Mouse (Mus musculus) hindlimb bud, embryonic 11.5 days (tissue): ENCODE results near the gene Hoxa5.

Experiments
- DNase-seq: peaks from one replicate; pipeline ENCODE4 v3.0.0-alpha.2; 2012; ENCODE audit warnings: low read depth, low spot score; ENCODE audit errors: extremely low spot score

Gene Hoxa5

DNA sequence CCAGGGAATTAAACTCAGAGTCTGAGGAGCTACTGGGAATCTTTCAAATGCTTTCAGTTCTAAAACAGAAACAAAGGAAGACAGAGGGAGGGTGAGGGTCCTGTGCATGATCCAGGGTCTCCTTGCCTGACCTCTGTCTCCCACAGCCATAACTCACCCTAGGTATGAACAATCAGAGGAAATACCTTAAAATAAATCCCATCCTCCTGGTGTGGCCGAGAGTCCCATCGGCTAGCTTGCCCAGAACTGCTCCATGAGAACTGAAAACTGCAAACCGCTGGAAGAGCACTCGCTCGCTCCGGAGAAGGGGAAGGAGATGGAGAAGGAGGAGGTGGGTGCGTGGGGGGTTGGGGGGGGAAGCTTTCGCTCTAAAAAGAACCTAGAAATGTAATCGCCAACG is 24.7 kb downstream of the Hoxa5 start:
- DNase-seq: no peak

DNA sequence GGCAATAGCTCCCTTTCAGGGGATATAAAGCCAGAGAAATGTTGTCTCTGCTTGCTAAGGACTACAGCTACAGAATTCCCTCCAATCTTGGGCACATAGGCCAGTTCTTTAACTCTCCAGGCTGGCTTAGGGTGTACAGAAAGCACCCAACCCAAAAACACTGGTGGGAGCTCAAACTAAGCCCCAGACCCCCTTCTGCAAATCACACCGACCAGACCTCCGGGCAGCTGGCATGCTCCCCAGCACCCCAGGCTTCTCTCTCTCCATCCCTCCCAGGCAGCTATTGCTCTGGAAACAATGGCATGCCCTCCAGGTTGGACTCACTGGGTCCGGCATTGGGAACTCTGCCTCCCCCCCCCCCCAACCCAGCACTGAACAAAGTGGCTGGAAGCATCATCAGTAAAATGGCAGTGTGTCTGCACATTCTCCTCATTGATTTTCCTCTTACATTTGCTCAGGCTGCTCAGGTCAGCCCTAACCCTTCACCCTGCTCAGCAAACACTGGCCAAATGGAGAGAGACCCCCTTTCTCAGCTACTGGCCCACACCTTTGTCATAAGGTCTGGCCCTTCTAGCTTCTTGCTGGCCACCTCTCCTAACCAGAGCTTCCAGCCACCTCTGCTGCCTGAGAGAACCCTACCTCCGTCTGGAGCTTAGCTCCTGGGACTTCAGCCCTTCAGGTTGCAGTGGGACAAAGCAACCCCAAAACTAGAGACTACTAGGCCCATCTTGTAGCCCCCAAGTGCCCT is 25.3 kb downstream of the Hoxa5 start:
- DNase-seq: no peak

DNA sequence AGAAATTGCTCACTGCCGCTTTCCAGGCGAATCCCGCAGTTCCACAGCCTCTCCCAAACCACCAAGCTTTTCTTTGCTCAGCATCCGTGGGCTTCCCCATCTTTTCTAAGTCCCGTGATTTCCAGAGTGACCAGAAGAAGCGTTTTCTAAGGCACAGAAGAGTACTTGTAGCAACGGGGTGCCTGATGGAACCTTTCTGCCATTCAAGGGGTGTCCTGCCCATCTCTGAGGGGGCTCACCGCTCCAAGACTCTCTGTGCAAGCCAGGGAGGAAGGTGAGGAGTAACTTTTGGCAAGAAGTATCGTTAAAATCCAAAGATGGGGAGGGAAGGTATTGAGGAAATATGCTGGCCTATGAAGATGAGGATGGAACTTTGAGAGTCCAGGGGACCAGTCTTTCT is 26.6 kb downstream of the Hoxa5 start:
- no peak for DNase-seq

DNA sequence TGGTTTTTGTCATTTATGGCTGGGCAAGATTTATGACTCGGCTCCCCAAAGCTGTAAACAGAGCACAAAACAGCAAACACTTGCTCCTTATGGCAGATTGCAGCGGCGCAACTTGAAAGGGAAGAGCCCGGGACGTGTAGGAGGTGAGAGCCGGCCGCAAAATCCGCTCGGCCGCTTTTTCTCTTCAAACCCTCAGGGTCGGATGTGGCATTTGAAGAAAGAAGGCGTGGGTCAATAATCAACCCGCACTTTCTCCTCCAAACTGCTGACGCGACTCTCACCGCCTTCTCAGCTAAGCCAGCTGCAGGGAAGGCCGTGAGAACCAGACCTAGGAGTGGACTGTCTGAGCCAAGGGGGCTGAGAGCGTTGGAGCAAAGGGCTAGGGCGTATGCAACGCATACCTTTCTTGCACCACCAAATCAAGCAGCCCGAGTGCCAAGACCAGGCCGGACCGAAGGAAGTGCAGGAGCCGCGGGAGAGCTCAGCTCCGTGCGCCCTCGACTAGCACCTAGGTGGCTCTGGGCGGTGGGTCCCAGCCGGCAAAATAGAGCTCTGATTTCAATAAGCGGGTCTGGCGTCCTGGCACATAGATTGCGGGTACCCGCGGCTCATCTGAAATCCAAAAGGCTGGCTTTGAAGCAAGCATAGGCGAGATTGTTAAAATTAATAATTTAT is 27.2 kb downstream of the Hoxa5 start, which contains the start of gene 5730596B20Rik:
Gene 5730596B20Rik, plus strand, starts transcription at position 438 of the 675 bp plus-strand sequence.
- no peak for DNase-seq

DNA sequence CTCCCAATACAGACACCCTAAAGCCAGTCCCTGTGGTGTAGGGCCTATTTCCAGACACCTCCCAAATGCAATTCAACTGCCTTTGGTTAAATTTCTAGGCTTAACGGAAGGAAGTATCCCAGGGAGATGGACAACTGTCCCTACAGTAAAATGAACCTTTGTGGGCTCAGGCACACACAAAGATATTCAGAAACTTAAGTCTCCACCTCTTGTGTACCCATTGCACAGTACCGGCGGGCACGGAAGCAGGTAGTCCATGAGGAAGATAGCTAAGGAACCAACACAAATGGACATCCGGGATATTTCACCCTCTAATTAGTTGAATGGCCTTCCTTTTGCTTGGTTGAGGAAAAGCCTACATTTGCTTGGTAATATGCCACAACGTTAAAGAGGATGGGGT is 28.0 kb downstream of the Hoxa5 start:
- no peak for DNase-seq

DNA sequence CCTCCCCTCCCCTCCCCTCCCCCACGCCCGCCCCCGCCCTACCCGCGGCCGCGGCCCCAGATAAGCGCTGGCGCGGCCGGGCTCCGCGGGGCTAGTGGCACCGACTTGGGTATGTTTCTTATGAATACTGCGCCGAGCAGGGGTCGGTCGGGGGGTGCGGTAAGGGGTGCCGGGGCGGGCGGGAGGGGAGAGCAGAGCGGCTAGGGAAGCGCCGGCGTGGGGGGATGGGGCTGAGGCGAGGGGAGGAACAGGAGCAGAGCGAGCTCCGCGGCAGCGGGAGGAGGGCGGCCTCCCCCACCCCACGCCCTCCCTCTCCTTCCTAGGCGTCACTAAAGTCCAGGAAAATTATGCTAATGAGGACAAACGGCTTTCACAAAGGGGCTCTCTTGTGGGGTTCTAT is 28.5 kb downstream of the Hoxa5 start:
- no peak for DNase-seq

DNA sequence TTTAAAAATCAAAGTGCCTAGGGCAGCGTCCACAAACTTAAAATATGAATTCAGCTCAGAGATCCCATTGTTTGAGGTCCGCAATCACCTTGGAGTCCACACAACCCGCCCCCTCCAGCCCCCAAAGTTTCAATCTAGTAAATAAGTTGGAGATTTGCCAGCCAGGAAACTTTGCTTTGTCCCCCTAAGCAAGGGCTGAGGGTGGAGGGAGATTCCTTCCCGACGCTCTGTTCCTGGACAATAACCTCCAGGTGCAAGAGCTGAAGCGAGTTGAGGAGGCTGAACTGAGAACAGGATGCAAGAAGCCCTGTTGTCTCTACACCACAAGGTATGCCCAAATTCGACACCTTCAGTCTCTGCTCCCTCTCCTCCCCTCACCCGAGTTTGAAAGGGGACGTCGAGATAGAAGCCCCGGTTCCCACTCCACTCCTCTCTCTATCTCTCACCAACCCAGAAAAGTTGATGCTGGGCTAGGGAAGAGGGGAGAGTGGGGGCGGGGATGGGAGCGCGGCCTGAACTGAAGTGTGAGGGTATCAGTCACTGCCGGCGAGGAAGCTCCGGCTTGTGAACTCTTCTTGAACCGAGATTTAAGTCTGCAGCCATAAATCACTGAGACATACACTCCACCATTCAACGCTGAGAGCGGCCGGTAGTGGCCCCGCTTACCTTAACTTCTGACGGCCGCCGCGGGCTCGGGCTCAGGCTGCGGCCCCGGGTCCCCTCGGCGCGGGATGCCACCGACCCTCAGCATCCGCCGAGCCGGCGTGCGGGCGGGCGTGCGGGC is 29.2 kb downstream of the Hoxa5 start:
- no peak for DNase-seq

DNA sequence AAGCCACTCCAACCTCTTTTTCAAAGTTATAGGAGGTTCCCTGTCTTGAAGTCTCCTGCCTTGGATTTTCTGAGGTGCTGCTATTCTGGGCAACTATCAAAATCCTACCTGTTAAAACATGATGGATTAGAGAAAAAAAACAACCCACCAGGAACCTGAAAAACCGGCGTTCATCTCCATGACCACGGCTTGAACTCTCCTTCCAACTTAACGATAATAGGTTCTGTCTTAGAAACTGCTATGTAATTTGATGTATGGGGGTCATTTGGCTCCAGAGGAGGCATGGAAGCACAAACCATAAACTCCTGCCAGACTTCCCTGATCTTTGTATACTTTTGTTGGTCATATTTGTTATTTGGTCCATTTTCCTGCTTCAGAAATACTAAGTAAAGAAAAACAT is 30.7 kb downstream of the Hoxa5 start:
- DNase-seq: no peak

DNA sequence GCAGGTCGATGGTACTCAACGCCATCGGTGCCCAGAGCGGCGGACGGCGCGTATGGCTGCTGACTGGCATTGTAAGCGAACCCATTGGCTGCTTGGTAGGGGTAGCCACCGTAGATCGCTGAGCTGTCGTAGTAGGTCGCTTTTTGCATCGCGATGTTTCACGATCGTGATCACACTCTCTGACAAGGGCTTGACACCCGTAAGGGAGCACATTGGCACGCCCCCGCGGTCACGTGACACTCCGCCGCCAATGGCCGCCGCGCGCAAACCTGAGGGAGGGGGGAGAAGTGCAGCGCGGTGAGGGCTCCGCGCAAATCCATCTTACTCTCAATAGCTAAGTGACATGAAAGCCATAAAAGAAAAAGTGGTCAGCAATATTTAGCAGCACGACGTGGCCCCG is 31.9 kb downstream of the Hoxa5 start:
- DNase-seq: no peak

DNA sequence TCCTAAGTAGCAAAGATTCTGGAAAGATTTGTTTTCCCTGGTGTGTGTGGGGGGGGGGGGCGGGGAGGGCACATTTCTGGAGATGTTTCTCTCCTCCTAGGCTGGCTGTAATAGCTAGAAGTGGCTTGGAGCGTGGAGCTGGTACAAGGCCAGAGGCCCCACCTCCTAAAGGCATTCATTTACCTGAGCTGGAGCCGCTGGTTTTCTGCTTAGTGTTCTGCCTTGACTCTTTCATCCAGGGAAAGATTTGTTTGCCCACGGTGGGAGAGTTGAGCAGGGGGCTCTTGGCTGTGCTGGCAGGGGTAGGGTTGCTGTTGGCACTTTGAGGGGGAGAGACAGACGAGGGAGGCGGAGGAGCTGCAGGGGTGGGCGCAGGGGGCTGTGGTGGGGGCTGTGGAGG is 32.4 kb downstream of the Hoxa5 start:
- DNase-seq: no peak

DNA sequence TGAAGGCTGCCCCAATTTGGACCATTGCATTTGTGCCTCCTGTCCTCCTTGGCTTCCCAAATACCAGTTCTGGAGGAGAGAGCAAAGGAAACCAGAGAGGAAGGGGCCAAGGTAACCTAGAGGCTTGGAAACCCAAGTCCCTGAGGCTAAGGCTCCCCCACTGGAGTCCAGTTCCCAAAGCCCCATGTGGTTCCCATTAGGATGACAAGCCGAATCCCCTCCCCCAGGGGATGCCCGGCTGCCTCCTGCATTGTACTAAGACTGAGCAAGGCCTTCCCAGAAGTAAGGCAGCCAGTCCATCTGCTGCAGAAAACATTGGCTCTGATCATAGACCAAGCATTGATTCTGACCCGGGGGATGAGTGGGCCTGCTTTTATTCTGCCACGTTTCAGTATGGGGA is 33.1 kb downstream of the Hoxa5 start:
- DNase-seq: no peak

DNA sequence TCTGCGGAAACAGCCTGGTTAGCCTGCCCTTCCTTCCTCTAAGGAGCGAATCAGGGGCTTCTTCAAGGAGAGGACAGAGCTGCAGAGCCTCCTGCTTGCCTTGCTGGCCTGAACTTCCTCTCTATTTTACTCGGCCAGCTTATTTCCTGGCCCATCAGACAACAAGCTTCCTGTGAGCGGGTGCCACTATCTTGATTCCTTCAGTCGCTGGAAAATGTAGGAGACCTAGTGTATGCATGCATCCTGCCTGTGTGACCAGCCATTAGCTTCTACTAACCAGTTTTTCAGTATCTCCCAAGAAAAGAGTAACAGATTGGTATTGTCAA is 33.5 kb downstream of the Hoxa5 start:
- no peak for DNase-seq

DNA sequence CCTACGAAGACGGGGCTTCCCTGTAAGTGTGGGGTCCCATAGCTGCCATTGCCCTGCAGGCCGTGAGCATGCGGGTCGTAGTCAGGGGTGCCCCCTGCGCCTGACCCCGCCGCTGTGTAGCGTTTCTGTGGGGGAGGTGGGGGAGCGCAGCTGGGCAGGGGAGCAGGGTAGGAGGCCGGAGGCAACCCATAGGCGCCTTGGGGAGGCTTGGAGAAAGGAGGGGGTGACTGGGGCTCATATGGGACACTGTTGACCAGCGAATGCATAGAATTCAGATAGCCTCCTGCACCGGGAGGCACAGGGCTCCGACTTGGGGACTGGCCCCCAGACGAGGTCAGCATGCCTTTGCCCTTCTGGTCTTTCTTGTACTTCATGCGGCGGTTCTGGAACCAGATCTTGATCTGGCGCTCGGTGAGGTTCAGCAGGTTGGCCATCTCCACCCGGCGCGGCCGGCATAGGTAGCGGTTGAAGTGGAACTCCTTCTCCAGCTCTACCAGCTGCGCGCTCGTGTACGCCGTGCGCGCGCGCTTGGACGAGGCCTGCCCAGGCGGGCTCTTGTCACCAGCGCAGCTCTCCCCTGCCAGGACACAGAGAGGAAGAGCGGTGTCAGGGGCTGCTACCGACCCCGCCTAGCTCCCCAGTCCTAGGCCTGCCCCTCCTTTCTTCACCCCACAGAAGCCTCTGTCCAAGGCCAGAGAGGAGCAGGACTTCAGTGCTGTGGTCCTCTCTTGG is 34.1 kb downstream of the Hoxa5 start:
- no peak for DNase-seq

DNA sequence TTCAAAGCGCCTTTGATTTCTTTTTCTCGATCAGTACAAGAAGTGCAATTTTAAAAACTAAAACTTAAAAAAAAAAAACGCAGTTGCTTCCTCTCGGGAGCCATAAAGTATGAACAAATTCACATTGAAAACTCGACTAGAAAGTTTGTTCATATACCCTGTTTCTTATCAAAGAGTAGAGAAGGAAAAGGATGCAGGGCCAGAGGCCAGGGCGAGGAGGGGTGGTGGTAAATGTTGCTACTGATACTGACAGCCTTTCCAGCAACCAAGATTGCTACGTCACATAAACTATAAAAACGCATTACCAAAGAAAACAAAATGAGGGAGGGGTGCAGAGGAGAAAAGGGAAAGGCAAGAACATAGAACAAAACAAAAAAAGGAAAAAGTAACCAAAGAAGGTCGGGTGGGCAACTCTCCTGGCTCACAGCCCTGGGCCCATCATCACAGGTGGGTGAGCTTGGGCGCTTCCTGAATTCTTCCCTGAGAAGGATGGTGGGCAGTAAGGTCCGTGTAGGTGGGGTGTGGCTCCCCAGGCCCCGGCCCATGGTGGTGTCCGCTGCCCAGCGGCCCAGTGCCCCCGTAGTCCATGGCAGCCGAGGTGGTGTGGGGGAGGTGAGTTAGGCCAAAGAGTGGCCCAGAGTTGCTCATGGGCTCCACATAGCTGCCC is 34.8 kb downstream of the Hoxa5 start:
- no peak for DNase-seq

DNA sequence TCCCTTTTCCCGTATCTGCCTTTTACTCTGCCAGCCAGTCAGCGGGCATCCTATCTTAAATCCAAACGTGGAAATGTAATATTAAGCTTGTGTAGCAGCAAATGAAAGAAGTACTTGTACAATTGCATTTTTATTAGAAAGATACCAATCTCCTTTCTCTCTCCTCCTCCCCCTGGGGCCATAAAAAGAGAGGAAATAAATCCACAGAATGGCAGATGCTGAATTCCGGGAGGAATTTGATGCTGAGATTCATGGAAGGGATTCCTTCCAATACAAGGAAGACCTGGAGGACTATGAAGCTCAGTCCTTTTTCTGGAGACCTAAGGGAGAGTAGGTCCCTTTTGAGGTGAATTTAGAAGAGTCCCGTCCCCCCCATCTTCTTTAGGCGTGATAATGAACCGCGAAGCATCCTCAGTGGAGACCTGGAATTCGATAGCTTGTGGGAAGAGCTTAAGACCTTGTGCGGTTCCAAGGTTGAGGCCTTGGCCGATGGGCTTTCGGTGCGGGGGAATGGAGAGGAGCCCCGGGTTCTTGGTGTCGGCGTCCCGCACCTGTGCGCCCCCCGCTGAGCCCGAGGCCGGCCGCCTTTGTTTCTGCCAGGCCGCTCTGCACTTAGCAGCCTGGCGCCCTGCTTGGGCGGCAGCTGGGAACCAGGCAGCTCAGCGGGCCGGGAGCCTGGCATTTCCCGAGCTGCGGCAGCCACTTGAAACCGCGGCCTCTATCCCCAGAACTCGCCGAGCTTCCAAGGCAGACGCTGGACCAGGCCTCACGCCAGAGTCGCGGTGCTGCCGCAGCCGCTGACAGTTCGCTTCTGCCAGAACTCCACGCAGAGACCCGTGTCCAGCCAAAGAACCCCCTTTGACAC is 36.0 kb downstream of the Hoxa5 start:
- DNase-seq: no peak

DNA sequence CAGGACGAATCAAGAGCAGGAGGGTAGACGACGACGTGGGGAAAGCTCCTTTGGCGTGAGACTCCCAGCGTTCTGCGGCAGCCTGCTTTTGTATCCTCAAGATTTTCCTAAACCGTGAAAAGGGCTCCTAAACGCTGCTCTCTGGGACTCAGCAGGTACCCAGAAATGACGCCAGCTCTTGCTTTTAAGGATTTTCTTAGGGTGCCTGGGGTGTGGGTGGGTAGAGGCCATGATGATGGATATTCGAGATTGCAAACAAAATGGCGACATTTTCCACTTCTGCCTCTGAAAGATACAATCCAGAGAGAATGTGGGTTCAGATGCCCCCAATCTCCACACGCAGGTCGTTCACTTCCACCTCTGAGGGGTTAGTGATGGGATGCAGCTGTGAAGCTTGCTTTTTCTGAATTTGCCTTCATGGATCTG is 36.6 kb downstream of the Hoxa5 start:
- no peak for DNase-seq

DNA sequence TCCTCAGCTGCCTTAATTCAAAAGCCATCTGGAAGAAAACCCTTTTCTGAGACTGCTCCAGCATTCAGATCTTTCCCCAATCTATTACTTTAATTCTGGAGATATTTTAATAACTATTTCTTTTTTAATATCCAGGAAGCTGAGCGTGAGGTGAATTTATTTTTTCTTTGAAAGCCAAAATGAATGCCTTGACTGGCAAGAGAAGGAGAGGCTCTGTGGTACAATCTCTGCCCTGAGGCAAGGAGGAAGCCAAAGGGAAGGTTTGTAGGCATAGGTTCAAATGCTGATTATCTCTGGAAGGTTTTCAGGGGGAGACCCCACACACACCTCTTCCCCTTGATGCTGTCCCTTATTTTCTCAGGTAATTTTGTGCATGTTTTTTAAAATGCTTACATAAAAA is 37.2 kb downstream of the Hoxa5 start:
- DNase-seq: no peak

DNA sequence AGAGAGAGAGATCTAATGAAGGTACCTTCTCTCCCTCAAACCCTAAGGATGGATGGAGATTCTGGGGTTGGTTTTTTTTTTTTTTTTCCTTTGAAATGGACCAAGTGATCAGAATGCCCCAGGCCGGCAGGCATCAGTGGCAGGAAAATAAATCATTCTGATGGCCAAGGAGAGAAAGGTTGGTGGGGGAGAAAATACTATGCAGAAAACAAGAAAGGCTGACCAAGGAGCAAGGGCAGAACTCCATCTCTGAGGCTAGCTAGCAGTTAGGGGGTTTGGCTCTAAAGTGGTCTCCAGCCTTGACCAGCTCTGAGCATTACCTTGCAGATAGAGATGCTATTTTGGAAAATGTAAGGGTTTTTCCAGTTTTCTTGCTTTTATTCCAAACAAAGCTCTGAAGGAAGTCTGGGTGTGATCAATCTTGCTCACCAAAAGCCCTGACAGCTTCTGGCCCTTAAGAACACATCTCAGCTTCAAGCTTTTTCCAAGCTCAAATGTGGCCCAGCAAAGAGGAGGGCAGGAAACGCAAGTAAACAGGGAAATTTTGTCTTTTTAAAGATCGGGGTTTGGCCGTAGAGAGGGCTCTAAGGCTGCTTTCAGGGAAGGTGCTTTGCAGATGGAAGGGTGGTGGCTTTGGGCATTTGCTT is 37.8 kb downstream of the Hoxa5 start:
- no peak for DNase-seq
